Mouse (Mus musculus) urinary bladder, adult 2 months (tissue): ENCODE measurements around the gene Otoa. TPM values are rescaled to one million over a fixed set of nuclear protein-coding genes. Genes with fewer than 3 reads are reported as not detected.

ENCODE experiments used
- polyA plus RNA-seq: library from polyadenylated mRNA; depleted of rRNA; stranded (reverse); fragments of >200 nt; gene quantifications from 2 replicates; pipeline ENCODE4 v1.2.3, GENCODE M21; 2012; rRNA removed

The Otoa gene
- polyA plus RNA-seq, 1 experiment: 0.07 TPM

Other genes starting within 250 kb of the Otoa start
- gene Eef2k, start 238.8 kb upstream of the Otoa start, polyA plus RNA-seq: 94.4 TPM in 2 replicates
- 18.7 and 21.8 TPM in 2 replicates for gene Polr3e, start 163.9 kb upstream of the Otoa start, polyA plus RNA-seq
- 36.9 and 39.7 TPM in 2 replicates for gene Cdr2, start 99.3 kb upstream of the Otoa start, polyA plus RNA-seq
- 1.1 and 1.7 TPM in 2 replicates for gene Mfsd13b, start 99.1 kb upstream of the Otoa start, polyA plus RNA-seq
- gene Mettl9, start 47.2 kb upstream of the Otoa start, polyA plus RNA-seq: 45.5 and 48.2 TPM in 2 replicates
- gene Igsf6, start 7.1 kb upstream of the Otoa start, polyA plus RNA-seq: 2.5 and 2.9 TPM in 2 replicates